Mouse (Mus musculus) bone marrow macrophage, adult 2 months (primary cell): ENCODE measurements around the gene Tnpo3. TPM values are rescaled to one million over a fixed set of nuclear protein-coding genes. Genes with fewer than 3 reads are reported as not detected.

ENCODE experiments used
- H3K27ac ChIP-seq: 2 replicates; pipeline ENCODE4 v1.5.1; 2012; ENCODE audit warnings: low read depth, low read length; ENCODE audit not compliant: insufficient read depth
- H3K4me1 ChIP-seq: 2 replicates; pipeline ENCODE4 v1.6.1; 2012; ENCODE audit warnings: low read length; ENCODE audit not compliant: control insufficient read depth, insufficient read depth
- H3K4me3 ChIP-seq: 2 replicates; pipeline ENCODE4 v1.5.1; 2012; ENCODE audit warnings: mild to moderate bottlenecking, low read length, moderate library complexity; ENCODE audit not compliant: insufficient read depth
- CTCF ChIP-seq: IDR thresholded peaks from 2 replicates; pipeline ENCODE4 v1.5.1; 2012; ENCODE audit warnings: low read depth, mild to moderate bottlenecking, low read length, moderate library complexity
- POLR2A ChIP-seq: IDR thresholded peaks from 2 replicates; pipeline ENCODE4 v1.6.1; 2012; ENCODE audit warnings: mild to moderate bottlenecking, low read depth, low read length, borderline replicate concordance
- polyA plus RNA-seq: library from polyadenylated mRNA; stranded (reverse); fragments of >200 nt; gene quantifications from 2 replicates; pipeline ENCODE4 v1.2.4, GENCODE M21; 2012; ENCODE audit not compliant: missing spikeins, insufficient read depth, insufficient read length

Gene Tnpo3
- polyA plus RNA-seq, 1 experiment, result 42.1 TPM

DNA sequence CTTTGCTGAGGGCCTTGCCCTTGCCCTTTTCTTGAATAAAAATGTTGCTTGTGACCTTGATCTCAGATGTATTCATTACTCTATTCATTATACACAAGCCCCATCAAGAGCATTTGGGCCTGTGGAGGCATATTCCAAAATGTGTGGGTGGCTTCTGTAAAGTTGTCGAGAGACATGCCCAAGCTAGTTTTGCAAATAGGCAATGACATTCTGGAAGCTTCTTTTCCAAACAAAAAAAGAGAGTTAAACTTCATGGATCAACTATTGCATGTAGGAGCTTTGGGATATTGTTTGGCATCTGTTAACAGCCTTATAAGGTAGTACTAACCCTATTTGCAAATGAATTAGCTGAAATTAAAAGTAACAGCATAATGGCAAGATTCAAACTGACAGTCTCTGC lies 61.6 kb downstream of the Tnpo3 start:
- H3K4me3 ChIP-seq, result no peak overlapping the region
- TF ChIP-seq CTCF (no peak), POLR2A (no peak)
- no peak overlapping the region for H3K27ac ChIP-seq
- H3K4me1 ChIP-seq, result no peaks in the 10 kb centered on the region

DNA sequence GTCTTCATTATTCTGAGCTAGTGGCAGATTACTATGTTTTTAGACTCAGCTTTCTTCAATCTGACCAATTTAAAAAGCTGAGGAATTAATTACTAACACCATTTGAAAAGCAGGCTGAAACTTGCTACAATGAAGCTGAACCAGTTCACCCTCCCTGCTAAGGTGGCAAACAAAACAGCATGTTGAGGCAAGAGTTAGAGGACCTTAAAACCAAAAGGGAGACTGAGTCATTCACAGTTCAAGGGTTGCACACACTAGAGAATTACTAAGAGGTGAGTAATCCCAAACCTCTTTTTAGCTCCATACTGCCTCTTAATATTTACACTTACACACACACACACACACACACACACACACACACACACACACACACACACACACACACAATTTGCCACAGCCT lies 62.1 kb downstream of the Tnpo3 start:
- H3K27ac ChIP-seq, result no peak overlapping the region
- H3K4me3 ChIP-seq, result no peak overlapping the region
- H3K4me1 ChIP-seq, result no peaks in the 10 kb centered on the region
- no peak for TF ChIP-seq POLR2A
- no peak for TF ChIP-seq CTCF

GRCm38 (mm10) chr6:29545611-29546010 lies 64.1 kb downstream of the Tnpo3 start:
- H3K4me1 ChIP-seq, result no peaks in the 10 kb centered on the region
- TF ChIP-seq POLR2A, result no peak
- TF ChIP-seq CTCF, result no peak
- H3K27ac ChIP-seq, result no peak overlapping the region
- H3K4me3 ChIP-seq, result no peak overlapping the region

- peaks cover 11% of the 10 kb centered on the region for H3K4me1 ChIP-seq
- no peak overlapping the region for H3K27ac ChIP-seq
- no peak for TF ChIP-seq CTCF
- no peak for TF ChIP-seq POLR2A
- no peak overlapping the region for H3K4me3 ChIP-seq
Measured at GRCm38 (mm10) chr6:29540956-29541355, 68.7 kb downstream of the Tnpo3 start.

GRCm38 (mm10) chr6:29540223-29540622 lies 69.5 kb downstream of the Tnpo3 start:
- Histone ChIP-seq H3K4me3 (no peak overlapping the region), H3K4me1 (peaks cover 11% of the 10 kb centered on the region), H3K27ac (no peak overlapping the region)
- TF ChIP-seq POLR2A, result no peak
- no peak for TF ChIP-seq CTCF

DNA sequence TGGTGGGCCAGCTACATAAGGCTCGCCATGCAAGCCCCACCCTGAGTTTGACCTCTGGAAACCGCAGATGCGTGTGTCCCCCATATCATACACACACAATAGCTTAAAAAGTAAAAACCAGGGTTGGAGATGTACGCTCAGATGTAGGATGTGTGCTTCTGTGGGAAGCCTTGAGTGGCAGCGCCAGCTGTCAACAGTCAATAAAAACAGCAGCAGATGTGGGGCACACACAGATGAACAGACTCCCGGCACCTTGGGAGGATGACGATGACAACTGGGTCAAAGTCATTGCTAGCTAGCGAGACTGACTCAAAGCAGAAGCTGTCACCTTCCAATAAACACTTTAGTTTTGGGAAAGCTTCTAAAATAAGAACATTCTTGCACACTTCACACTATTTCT lies 70.2 kb downstream of the Tnpo3 start:
- peaks cover 11% of the 10 kb centered on the region for H3K4me1 ChIP-seq
- no peak for TF ChIP-seq POLR2A
- no peak for TF ChIP-seq CTCF
- H3K4me3 ChIP-seq, result no peak overlapping the region
- H3K27ac ChIP-seq, result no peak overlapping the region

DNA sequence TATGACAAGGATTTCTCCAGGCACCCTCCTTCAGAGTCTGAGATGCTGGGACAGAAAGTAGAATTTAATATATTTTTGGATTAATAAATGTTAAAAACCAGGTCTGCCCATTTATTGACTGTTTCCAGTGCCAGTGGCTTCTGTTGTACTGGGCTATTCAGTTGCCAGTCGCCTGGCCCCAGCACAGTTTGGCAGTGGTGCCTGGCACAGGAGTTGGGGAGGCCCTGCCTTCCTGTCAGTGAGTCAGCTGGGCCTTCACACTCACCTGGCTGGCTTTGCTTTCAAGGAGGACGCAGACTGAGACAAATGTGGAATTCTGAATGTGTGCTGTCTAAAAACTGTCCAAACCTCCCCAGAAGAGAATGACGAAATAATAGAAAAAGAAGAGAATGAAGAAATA lies 72.5 kb downstream of the Tnpo3 start:
- peaks cover 23% of the 10 kb centered on the region for H3K4me1 ChIP-seq
- H3K4me3 ChIP-seq, result no peak overlapping the region
- TF ChIP-seq POLR2A (no peak), CTCF (no peak)
- H3K27ac ChIP-seq, result no peak overlapping the region

- Histone ChIP-seq H3K4me3 (no peak overlapping the region), H3K27ac (peak overlapping the region; percentile 28; the same call in 1 of the 2 replicates), H3K4me1 (peaks cover 26% of the 10 kb centered on the region)
- TF ChIP-seq CTCF (no peak), POLR2A (no peak)
Measured at GRCm38 (mm10) chr6:29536651-29537193, 73.0 kb downstream of the Tnpo3 start.

DNA sequence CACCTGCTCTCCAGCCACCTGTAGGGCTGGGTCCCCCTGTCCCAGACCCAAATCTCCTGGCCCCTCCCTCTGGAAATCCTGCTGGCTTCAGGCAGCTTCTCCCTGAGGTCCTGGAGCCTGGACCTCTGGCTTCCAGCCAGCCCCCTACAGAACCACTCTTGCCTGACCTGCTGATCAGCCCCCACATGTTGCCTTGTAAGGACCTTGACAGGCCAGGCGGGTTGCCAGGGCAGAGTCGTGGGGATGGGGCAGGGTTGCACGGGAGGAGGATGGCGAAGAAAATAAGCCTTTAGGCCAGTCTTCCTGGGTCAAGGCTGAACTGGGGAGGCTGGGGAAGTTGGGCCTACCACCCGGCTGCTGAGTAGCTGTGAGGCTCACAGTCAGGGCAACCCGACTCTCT lies 74.4 kb downstream of the Tnpo3 start:
- Histone ChIP-seq H3K27ac (no peak overlapping the region), H3K4me3 (no peak overlapping the region), H3K4me1 (peaks cover 39% of the 10 kb centered on the region)
- TF ChIP-seq POLR2A (no peak), CTCF (no peak)

DNA sequence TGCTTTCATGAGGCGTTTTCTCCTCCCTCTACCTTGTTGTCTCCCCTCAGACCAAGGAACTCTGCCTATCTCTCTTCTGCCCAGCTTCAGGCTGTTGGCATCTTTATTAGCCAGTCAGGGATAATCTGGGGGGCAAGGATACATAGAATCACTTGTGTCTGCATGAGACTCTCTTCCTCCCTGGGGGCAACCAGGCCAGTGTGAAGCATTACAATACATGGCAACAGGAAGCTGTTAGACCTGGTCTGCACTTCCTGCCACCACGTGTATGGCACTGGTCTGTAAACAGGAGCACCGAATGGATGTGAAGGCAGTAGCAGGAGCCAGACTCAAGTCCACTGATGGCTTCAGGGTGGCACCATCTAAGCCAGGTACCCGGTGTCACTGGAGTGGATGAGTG lies 79.6 kb downstream of the Tnpo3 start:
- no peak for TF ChIP-seq CTCF
- TF ChIP-seq POLR2A, result no peak
- Histone ChIP-seq H3K4me1 (peaks cover 41% of the 10 kb centered on the region), H3K4me3 (peak overlapping the region; percentile 58), H3K27ac (peak overlapping the region; percentile 98)

GRCm38 (mm10) chr6:29529444-29529820 lies 80.3 kb downstream of the Tnpo3 start:
- H3K4me3 ChIP-seq, result peak overlapping the region; percentile 58
- TF ChIP-seq CTCF (no peak), POLR2A (no peak)
- peak overlapping the region; percentile 98 for H3K27ac ChIP-seq
- peaks cover 47% of the 10 kb centered on the region for H3K4me1 ChIP-seq
